Mouse (Mus musculus) heart, adult 2 months (tissue): ENCODE measurements around the gene Gm17268. TPM values are rescaled to one million over a fixed set of nuclear protein-coding genes. Genes with fewer than 3 reads are reported as not detected.
A peak's percentile ranks its signal among the peaks of the same experiment; 100 is the strongest.

Source experiments
- DNase-seq, 2 experiments: peaks; one replicate each; pipeline ENCODE4 v3.0.0; 2021
- H3K27ac ChIP-seq: fragments of 200-600 bp; 2 replicates; pipeline ENCODE4 v1.8.1; 2022
- H3K27me3 ChIP-seq: fragments of 200-500 bp; 2 replicates; pipeline ENCODE4 v1.6.1; 2012; ENCODE audit warnings: mild to moderate bottlenecking, low read length, inconsistent platforms, mixed read lengths; ENCODE audit not compliant: control insufficient read depth, insufficient read depth
- H3K36me3 ChIP-seq: fragments of 200-500 bp; 2 replicates; pipeline ENCODE4 v1.6.1; 2012; ENCODE audit warnings: low read length, inconsistent platforms; ENCODE audit not compliant: control insufficient read depth, insufficient read depth
- H3K4me1 ChIP-seq: fragments of 200-500 bp; 2 replicates; pipeline ENCODE4 v1.6.1; 2011; ENCODE audit warnings: low read length; ENCODE audit not compliant: control insufficient read depth, insufficient read depth
- H3K4me3 ChIP-seq: fragments of 200-600 bp; 2 replicates; pipeline ENCODE4 v1.8.1; 2022
- H3K79me2 ChIP-seq: fragments of 200-500 bp; replicated peaks from 2 replicates; pipeline ENCODE4 v1.6.1; 2012; ENCODE audit warnings: mild to moderate bottlenecking, inconsistent platforms, low read length, moderate library complexity, mixed read lengths; ENCODE audit not compliant: control insufficient read depth, insufficient read depth
- H3K9ac ChIP-seq: fragments of 200-500 bp; 2 replicates; pipeline ENCODE4 v1.6.1; 2012; ENCODE audit warnings: low read depth, mild to moderate bottlenecking, control low read depth, inconsistent platforms, low read length, mixed read lengths
- CTCF ChIP-seq: fragments of 200-600 bp; IDR thresholded peaks from 2 replicates; pipeline ENCODE4 v1.8.1; 2022; ENCODE audit warnings: antibody characterized with exemption, mild to moderate bottlenecking, moderate library complexity
- EP300 ChIP-seq: fragments of 200-500 bp; IDR thresholded peaks from 2 replicates; pipeline ENCODE4 v1.6.1; 2011; ENCODE audit warnings: low read depth, low read length, control low read depth; ENCODE audit not compliant: insufficient read depth
- POLR2A ChIP-seq: fragments of 200-500 bp; IDR thresholded peaks from 2 replicates; pipeline ENCODE4 v1.6.1; 2011; ENCODE audit warnings: mild to moderate bottlenecking, low read depth, low read length, control low read depth; ENCODE audit not compliant: insufficient read depth
- WGBS: fragments of 180-500 bp; shearing (Covaris S2); methylation state at CpG from one replicate; pipeline ENCODE4 v1.1.7; 2018; 5-methylcytosine and 5-hydroxymethylcytosine counted together
- intact Hi-C: fragments of 180-260 bp; cut with DNase I; formaldehyde crosslinking; loops from one replicate; pipeline ENCODE4 v1.15.1; 2025
- polyA plus RNA-seq: library from polyadenylated mRNA; depleted of rRNA; stranded (reverse); fragments of >200 nt; gene quantifications from 2 replicates; pipeline ENCODE4 v1.2.3, GENCODE M21; 2012
- total RNA-seq, 2 experiments: library from RNA; stranded (reverse); gene quantifications; 2 replicates each; pipeline ENCODE4 v1.2.3; 2021

The Gm17268 gene
- total and polyA plus RNA-seq, 3 experiments: not detected

DNA sequence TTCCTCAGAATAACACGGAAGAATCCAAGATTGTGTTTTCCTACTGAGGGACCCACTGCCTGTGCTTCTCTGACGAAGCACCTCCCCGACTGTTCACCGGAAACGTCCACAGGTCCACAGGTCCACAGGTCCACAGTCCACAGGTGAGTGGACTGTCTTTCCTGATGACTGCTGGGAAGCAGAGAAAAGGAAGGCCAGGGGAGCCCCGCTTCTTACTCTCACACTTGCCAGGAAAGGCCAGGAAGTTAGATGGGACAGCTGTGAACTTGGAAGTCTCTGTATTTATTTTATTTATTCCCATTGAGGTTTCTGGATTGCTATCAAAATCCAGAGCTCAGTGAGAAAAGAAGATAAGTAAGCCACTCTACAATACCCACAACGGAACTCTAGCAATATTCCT lies 15.5 kb upstream of the Gm17268 start:
- 67% methylated on average over 7 of the region's 7 CpGs for WGBS
- DNase-seq: no peak
- H3K4me3 ChIP-seq: no peak overlapping the region
- no peak overlapping the region for H3K9ac ChIP-seq
- no peaks in the 10 kb centered on the region for H3K27me3 ChIP-seq
- H3K79me2 ChIP-seq: no peaks in the 10 kb centered on the region
- no peaks in the 10 kb centered on the region for H3K36me3 ChIP-seq
- intact Hi-C loops: no loop called here
- no peak overlapping the region for H3K27ac ChIP-seq
- no peaks in the 10 kb centered on the region; the same call in 1 of the 2 replicates for H3K4me1 ChIP-seq
- TF ChIP-seq CTCF (no peak), EP300 (no peak)

- 37% methylated on average over 6 of the region's 6 CpGs for WGBS
- intact Hi-C loops: loop anchor here (2.0 kb wide), 1 partner anchor 125 kb away; no protein-coding TSS in a partner anchor
- no peaks in the 10 kb centered on the region; the same call in 1 of the 2 replicates for H3K4me1 ChIP-seq
- no peaks in the 10 kb centered on the region for H3K27me3 ChIP-seq
- TF ChIP-seq EP300 (no peak), CTCF (peak; percentile 67)
- H3K79me2 ChIP-seq: no peaks in the 10 kb centered on the region
- no peak overlapping the region for H3K9ac ChIP-seq
- H3K27ac ChIP-seq: no peak overlapping the region
- no peaks in the 10 kb centered on the region for H3K36me3 ChIP-seq
- DNase-seq: peak; percentile 61 to 64
- H3K4me3 ChIP-seq: no peak overlapping the region
Observed at GRCm38 (mm10) chr11:82047746-82048415, 9.5 kb upstream of the Gm17268 start.

DNA sequence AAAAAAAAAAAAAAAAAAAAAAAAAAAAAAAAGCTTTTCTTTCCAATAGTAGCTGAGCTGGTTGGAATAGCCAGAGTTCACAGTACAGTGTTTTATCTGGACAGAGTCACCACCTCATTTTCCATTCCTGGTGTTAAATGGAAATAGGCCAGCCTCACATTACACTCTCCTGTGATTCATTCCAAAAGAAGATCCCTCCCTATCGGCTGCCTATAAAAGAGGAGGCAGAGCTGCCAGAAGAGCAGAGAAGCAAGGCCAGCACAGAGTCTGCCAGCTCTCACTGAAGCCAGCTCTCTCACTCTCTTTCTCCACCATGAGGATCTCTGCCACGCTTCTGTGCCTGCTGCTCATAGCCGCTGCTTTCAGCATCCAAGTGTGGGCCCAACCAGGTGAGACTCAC lies 7.1 kb upstream of the Gm17268 start, which contains the start of gene Ccl7:
Gene Ccl7 (plus strand): TSS at position 242 of the 400 bp plus-strand sequence.
- no peak within 1 kb of the TSS for H3K9ac ChIP-seq
- no peak within 1 kb of the TSS for H3K4me3 ChIP-seq
- H3K27me3 ChIP-seq: no peaks in the 10 kb centered on the region
- no peaks in the 10 kb centered on the region; the same call in 1 of the 2 replicates for H3K4me1 ChIP-seq
- TF ChIP-seq POLR2A: peak; percentile 54
- TF ChIP-seq CTCF: no peak
- H3K27ac ChIP-seq: no peak within 1 kb of the TSS
- H3K79me2 ChIP-seq: no peaks in the 10 kb centered on the region
- intact Hi-C loops: loop anchor here (2.0 kb wide), 1 partner anchor 49 kb away; no protein-coding TSS in a partner anchor
- no peaks in the 10 kb centered on the region for H3K36me3 ChIP-seq
- peak; percentile 43 to 58 for DNase-seq
- WGBS: 41% methylated on average over 3 of the region's 3 CpGs

DNA sequence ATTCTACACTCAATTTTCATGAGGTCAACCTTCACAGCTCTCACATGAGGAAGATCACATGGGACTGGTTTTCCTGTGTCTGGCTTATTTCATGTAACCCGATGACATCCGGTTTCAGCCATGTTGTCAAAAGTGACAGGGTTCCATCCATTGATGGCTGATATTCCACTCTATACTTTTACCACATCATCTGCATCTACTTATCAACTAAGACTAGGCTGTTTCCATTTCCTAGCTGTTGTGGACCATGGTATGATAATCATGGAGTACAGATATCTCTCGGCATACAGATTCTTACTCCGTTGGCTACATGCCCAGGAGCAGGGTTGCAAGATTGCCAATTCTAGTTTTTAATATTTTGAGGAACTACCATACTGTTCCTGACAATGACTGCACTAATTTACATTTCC lies 3.3 kb upstream of the Gm17268 start:
- Histone ChIP-seq H3K36me3 (no peaks in the 10 kb centered on the region), H3K27ac (no peak overlapping the region), H3K79me2 (no peaks in the 10 kb centered on the region), H3K9ac (no peak overlapping the region), H3K4me3 (no peak overlapping the region), H3K27me3 (no peaks in the 10 kb centered on the region), H3K4me1 (peaks cover 1% of the 10 kb centered on the region; the same call in 1 of the 2 replicates)
- DNase-seq: no peak
- 34% methylated on average over 4 of the region's 4 CpGs for WGBS
- intact Hi-C loops: no loop called here
- TF ChIP-seq CTCF (no peak), EP300 (no peak), POLR2A (no peak)

DNA sequence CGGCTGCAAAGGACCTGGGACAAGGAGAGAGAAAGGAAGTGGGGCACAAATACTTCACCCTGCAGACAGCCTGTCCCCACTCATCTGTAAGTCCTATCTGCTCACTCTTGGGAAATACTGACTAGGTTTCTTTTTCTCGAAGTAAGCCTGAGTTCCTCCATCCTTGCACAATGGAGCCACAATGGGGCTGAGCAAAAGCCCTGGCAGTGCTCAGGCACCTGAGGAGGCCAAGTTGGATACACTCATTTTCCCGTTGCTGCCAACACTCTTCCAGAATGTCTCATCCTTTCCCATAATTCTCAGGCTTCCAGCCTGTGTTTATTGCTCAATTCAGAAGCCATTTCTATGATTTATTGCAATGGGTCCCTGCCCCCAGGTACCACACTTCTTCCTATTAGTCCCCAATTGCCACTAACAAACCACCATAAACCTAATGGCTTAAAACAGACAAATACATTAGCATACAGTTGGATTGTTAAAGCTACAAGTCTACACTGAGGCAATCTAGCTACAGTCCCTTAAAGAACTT lies 834 bp upstream of the Gm17268 start:
- intact Hi-C loops: no loop called here

DNA sequence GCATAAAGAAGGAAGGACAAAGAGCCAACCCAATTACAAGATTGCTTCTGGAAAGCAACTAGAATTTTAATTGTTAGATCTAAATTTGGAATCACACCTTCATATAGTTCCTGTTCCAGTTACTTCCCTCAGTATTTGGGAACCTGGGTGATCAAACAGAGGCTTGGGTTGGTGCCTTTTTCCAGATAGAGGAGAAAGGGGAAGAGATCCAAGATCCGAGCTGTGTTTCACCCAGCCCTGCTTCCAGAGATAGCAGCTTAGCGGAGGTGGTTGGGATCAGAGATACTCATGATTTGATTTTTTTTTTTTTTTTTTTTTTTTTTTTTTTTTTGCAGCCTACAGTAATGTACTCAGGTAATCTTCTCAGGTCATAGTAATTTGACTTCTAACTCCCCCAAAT lies 2.5 kb downstream of the Gm17268 start:
- no peak overlapping the region for H3K9ac ChIP-seq
- H3K36me3 ChIP-seq: no peaks in the 10 kb centered on the region
- no peak for DNase-seq
- intact Hi-C loops: no loop called here
- H3K27me3 ChIP-seq: no peaks in the 10 kb centered on the region; the same call in 1 of the 2 replicates
- no peaks in the 10 kb centered on the region for H3K79me2 ChIP-seq
- WGBS: 58% methylated on average over 2 of the region's 2 CpGs
- no peak overlapping the region for H3K4me3 ChIP-seq
- H3K27ac ChIP-seq: no peak overlapping the region
- H3K4me1 ChIP-seq: peaks cover 17% of the 10 kb centered on the region
- TF ChIP-seq CTCF (no peak), EP300 (no peak), POLR2A (no peak)

More for the DNA sequence above, 834 bp upstream of the Gm17268 start:
- 32% methylated on average over 3 of the region's 3 CpGs for WGBS
- peak in 1 of 2 experiments; percentile 45 for DNase-seq
- H3K27me3 ChIP-seq: no peaks in the 10 kb centered on the region
- no peaks in the 10 kb centered on the region for H3K79me2 ChIP-seq
- H3K27ac ChIP-seq: no peak overlapping the region
- H3K36me3 ChIP-seq: no peaks in the 10 kb centered on the region
- TF ChIP-seq CTCF: no peak
- no peak for TF ChIP-seq EP300
- no peak for TF ChIP-seq POLR2A
- no peak overlapping the region for H3K4me3 ChIP-seq
- H3K9ac ChIP-seq: no peak overlapping the region
- peaks cover 4% of the 10 kb centered on the region for H3K4me1 ChIP-seq
